Mouse (Mus musculus) liver, adult (tissue): ENCODE results near the gene Immp2l.

Experiments
- GATA4 ChIP-seq: IDR thresholded peaks from 2 replicates; pipeline ENCODE4 v1.6.1; 2014; ENCODE audit warnings: mild to moderate bottlenecking, low read length; ENCODE audit not compliant: insufficient replicate concordance

The Immp2l gene

DNA sequence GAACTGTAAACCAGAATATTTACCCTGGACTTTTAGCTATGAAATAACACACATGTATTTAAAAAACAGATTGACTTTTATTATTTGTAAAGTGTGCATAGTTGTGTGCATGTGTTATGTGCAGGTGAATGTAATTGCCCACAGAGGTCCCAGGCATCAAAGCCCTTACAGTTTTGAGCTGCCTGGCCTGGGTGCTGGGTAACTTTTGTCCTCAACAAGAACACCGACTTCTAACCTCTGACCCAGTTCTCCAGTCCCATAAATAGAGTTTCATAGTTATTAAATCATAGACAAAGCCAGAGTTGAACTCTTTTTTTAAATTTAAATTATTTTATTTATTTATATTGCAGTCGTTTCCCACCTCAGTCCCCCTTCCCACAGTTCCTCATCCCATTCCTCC, 67.4 kb downstream of the Immp2l start:
- no peak for TF ChIP-seq GATA4

DNA sequence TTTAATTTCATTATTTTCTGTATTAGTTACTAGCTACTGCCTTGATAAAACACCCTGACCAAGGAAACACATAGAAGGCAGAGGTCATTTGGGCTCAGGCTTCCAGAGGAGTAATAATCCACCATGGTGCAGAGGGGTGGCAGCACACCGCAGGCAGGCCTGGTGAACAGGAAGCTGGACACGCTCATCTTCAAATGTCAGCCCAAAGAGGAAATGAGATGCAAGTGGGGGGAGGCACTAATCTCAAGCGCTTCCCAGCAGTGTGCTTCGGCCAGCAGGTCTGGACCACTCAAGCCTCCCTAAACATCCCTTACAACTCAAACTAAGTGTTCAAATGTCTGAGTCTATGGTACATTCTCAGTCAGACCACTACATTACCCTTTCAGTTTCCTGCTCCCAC, 72.2 kb downstream of the Immp2l start:
- no peak for TF ChIP-seq GATA4

DNA sequence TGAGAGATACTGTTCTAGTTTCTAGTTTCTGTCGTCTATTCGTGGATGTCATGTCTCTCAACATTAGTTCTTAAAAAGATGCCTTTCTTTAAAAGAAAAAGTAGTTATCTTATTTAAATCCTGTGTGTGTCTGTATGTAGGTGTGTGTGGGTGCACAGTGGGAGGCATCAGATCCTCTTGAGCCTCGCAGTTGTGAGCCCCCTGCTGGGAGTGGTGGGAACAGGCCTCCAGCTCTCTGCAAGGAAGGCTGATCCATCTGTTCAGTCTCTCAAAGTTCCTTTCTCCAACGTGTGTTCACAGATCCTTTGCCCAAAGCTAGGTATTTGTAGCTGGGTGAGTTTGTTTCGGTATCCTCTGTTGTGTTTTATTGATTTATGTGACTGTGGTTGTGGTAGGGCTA, 73.5 kb downstream of the Immp2l start:
- no peak for TF ChIP-seq GATA4

DNA sequence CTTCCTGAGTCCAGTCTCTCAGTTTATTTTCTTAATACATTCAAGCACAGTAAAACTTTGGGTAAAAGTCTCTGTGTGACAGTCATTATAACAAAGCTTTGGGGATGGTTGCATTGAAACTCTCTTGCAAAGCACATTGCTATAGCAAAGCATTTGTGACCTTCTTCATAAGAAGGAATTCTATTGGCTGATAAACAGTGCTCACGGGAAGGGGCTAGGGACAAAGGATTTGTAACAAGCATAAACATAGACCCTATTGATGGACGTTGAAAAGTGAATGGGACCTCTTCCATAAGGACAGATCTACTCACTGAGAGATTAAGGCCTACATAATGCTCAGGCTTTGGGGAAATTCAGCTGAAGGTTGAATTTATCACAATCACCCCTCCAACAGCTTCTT, 85.1 kb downstream of the Immp2l start:
- TF ChIP-seq GATA4: no peak

DNA sequence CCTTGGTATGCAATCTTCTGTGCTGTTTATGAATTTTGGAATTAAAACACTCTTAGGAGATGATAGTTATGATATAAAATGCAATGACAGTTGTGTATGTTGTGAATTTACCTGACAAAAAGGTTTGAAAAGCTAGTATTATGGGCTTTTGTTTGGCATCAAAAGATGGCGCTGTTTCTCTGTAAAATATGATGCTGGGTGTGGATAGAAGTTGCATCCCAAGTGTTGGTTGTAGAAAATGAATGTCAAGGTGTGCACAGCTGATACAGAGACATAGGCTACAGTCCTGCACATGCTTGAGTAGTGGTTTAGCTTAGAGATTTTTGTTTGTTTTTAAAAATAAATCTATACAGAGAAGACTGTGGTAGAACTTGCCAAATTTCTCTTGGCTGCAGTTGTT, 87.6 kb downstream of the Immp2l start:
- no peak for TF ChIP-seq GATA4

DNA sequence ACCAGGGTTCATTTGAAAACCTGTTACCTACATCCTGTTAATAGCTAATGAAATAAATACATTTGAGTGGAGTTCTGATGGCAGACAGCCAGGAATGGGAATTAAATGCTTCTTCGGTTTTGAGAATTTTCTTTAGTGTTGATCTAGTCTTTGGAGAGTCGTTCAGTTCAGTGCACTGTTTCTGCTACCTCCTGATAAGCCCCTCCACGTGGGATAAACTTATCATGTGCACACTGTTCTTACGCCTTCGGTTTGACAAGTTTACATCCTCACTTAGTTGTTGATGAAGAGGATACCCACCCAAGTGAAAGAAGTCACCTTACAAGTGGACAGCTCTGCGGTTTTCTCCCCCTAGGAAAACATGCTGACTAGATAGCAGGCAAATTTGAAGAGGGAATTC, 88.2 kb downstream of the Immp2l start:
- no peak for TF ChIP-seq GATA4

DNA sequence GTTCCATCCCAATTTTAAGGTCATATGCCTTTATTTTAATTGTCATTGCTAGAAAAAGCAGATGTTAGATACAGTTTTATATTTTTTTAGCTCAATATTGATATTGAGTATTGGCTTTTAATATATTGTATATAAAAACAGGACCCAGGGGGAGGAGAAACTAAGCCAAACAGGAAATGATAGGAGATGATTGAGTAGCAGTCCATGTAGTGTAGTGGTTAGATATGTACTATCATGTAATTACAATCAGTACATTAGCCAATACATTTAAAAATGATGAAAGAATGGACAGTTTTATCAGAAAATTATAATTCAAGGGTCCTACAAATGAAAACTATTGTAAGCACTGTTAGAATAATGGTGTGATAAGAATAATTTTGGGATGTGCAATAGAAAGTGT, 94.5 kb downstream of the Immp2l start:
- no peak for TF ChIP-seq GATA4

DNA sequence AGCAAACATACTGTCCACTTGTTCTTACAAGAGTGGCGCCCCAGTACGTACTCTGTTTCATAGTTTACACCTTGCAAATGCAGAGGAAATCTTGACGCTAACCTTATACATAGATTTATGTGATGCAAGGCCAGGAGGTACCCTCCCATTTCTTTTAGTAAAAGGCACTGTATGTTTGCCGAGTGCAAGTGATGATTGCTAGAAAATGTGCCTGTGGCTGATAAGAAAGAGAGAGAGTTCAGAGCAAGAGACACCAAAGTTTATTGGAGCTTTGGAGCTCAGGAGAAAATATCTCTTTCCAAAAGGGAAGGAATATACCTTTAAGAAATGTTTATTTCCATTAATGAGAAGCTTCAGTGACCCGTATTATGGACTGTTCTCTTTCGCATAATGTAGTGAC, 95.8 kb downstream of the Immp2l start:
- no peak for TF ChIP-seq GATA4

DNA sequence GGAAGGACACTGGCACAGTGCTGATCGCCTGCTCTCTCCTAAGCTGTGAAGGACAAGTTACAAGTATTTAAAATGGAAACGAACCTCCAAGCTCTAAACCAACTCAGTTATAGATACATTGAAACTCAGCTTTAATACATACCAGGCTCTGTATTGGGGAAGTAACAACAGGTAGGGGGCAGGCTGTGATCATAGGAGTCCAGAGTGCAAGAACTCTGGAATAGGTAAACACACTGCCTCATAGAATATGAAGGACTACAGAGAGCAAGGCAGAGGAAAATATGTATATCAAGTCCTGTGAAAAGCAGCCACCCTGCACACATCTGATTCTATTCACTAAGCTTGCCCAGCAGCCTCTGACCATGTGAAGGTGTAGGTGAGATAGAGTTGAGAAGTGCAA, 99.3 kb downstream of the Immp2l start:
- no peak for TF ChIP-seq GATA4

DNA sequence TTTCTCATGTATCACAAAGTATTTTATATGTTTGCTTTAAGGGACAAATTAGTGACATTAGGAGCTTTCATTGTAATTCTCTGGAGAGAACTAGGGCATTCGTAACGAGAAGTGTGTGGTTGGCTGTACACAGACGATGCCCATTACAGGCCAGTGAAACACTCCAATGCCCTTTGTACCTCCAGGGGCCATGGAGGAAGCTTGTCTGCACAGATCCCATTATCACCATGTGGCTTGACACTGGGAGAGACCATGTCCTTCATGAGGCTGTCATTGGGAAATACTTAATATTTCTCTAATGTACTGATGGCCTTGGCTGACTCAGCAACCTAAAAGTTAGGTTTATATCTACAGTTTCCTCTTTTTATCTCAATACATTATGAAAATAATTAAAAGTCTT, 111.0 kb downstream of the Immp2l start:
- TF ChIP-seq GATA4: no peak

DNA sequence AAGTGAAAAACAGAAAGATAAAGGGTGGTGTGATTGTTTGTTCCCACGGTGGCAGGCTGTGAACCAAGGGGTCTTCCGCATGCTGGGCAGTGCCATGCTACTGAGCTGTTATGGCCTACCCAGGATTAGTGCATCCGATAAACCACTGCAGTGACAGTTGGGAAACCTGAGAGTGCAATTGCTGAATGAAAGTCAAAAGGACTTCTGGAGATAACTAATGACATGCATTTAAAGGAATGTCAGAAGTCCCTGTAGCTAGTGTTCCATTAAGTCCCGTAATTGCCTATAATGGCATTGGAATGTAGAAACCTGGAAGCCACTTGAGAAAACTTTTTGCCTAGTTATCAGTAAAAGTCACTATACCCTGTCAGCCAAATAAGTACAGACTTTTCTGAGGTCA, 135.7 kb downstream of the Immp2l start:
- TF ChIP-seq GATA4: no peak

DNA sequence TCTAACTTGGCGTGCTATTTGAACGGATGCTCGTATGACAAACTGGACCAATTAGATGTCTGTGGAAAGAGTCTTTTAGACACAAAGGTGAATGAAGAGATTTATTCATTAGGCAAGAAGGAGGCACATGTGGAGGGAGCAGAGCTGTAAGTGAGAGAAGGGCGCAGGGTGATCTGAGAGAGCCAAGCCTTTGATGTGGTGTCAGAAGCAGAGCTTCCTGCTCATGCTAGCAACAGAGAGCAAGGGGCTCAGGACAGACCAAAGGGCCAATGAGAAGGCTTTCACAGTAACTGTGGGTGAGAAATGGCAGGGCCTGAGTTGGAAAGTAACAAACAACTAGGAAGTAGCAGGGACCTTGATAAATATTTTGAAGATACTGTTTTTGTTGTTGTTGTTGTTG, 143.9 kb downstream of the Immp2l start:
- TF ChIP-seq GATA4: no peak

DNA sequence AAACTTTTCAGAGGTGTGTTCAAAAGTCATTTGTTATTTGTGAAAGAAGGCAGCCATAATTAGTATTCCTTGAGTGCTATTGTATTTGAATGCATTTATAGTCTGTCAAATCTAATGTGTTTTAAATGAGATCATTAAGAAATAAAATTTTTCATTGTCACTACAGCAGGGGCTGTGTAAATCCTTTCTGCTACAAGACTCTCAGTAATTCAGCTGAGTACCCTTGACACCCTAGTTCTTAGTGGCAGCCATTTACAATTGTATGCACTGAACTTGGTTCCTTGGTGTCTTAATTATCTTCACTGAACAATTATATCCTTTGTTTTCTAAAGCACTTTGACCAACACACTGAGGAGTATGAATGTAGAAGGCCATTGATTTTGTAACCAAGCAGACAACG, 146.2 kb downstream of the Immp2l start:
- no peak for TF ChIP-seq GATA4

DNA sequence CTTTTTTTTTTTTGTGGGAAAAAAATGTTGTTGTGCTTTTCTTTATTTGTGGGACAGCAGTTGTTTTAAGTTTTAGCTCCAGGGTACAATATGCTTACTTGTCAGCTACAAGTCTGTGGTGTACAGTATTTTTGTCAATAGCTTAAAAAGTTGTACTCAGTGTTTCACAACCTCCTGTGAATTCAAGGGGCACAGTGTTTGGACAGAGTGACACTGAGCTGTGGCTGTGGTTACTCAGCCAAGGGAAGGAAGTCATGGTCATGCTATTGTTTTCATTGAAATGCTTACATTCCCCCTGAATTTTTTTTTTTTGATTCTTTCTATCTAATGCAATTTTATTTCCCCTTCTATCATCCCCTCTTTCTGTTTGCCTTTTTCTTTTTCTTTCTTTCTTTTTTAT, 159.0 kb downstream of the Immp2l start:
- no peak for TF ChIP-seq GATA4

DNA sequence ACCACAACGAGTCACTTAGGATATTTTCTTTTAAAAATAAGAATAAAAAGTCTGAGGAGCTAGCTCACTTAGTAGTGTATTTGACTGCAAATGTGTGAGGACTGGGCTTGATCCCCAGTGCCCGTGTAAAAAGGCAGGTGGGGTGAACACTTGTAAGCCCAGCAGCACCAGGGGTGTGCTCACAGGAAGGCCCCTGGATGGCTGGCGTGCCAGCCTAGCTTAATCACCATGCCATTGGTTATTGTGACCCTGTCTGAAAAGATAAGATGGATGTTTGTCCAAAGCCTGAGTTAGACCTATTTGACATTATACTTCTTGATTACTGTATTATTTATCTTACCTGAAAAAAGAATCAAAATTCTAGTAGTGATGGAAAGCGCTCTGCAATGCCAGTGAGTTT, 161.2 kb downstream of the Immp2l start:
- no peak for TF ChIP-seq GATA4

DNA sequence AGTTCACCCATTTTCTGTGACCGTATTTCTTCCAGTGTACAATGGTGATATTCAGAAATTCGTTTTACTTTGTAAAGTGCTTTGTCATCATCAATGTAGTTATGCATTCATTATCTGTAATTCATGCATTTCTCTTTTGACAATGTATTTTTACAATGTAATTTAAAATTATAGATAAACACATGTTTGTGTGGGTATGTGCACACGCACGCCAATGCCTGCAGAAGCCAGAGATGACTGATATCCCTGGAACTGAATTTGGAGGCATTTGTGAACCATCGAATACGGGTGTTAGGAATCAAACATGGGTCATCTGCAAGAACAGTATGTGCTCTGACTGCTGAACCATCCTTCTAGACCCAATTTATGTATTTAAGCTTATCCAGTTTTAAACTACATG, 161.6 kb downstream of the Immp2l start:
- TF ChIP-seq GATA4: no peak

DNA sequence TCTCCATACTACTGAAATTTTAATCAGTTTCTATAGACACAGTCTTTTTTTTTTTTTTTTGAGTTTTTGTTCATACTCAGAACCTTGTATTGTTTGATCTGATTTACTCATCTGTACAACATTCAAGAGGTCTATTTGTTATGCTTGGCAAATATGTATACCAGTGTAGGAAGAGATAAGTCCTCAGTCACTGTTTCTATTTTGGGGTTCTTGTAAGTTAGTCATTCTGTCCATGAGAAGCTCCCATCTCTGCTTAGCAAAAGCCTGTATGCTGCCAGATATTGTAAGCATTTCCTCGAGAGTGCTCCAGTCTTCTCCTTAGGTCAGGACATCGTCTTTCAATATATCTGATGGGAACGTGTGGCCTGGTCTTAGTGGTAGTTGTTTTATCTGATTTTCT, 168.9 kb downstream of the Immp2l start:
- no peak for TF ChIP-seq GATA4

DNA sequence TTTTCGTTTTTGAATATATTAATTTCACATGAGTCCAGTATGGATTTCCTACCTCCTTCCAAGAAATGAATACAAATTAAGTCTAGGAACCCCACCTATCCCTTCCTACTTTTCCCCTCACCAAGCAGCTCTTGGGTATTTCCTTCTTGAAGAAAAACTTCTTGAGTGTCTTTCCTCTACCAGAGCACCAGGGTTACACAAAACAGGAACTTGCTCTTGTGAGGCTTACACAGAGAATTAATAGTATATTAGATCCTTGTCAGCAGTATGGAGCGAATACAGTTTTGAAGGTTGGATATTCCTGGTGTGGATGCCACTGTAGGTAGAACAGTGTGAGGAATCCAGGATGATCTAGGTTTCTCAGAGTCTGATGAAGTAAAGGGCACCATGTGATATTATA, 172.5 kb downstream of the Immp2l start:
- no peak for TF ChIP-seq GATA4

DNA sequence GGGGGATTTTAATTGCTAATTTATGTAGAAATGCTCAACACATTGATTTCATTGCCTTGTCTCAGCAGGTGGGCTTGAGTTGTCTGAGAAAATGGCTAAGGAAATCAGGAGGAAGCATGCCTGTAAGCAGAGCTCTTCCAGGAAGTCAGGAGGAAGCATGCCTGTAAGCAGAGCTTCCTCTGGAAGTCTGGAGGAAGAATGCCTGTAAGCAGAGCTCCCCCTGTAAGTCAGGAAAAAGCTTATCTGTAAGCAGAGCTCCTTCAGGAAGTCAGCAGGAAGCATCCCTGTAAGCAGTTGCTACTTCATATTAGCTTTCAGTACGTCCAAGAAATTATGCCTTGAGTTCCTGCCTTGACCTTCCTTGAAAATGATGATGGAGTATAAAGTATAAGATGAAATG, 191.3 kb downstream of the Immp2l start:
- no peak; the same call in 1 of the 2 replicates for TF ChIP-seq GATA4

DNA sequence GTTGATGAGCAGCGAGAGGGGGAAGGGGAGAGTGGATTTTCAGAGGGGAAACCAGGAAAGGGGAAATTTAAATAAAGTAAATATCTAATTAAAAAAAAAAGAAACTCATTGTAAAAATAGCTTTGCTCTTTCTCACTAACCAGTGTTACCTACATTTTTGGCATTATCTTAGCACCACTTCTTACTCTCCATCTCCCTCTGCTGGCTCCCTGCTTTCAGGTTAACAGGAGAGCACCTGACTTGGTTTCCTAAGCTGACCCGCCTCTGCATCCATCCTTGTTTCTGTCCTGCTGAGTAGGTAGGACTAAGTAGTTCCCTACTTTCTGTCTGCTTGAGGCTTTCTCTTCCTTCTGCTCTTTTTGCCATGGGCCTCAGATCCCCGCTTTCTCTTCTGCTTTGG, 198.0 kb downstream of the Immp2l start:
- no peak for TF ChIP-seq GATA4
